Mouse (Mus musculus): ENCODE results near the gene Zp3r. TPM values are rescaled to one million over a fixed set of nuclear protein-coding genes. Genes with fewer than 3 reads are reported as not detected.
"Not testable (repeated sequence)": the region's sequence is repeated elsewhere in the genome, so short reads cannot be mapped to it uniquely, and the experiment has no call there.

Gene Zp3r
- polyA plus RNA-seq (2015; fragmentation: Nextera tagmentation; extraction: Ambion mirVana), result not detected in 2 replicates

GRCm38 (mm10) chr1:130629521-130629920 lies at the start of gene Zp3r:
Zp3r (minus strand) TSS chr1:130629621.
- WGBS, result 97% methylated on average over 2 of the region's 2 CpGs
- Histone ChIP-seq H3K36me3 (no peaks in the 10 kb centered on the region), H3K9me3 (no peaks in the 10 kb centered on the region; the same call in 1 of the 2 replicates), H3K4me1 (replicated peaks) (no peaks in the 10 kb centered on the region), H3K4me3 (replicated peaks) (no peak within 1 kb of the TSS), H3K9ac (replicated peaks) (no peak within 1 kb of the TSS), H3K27ac (no peak within 1 kb of the TSS), H3K4me2 (replicated peaks) (no peak within 1 kb of the TSS), H3K27me3 (no peaks in the 10 kb centered on the region)
- no peak for ATAC-seq

- Histone ChIP-seq H3K4me3 (replicated peaks) (no peak overlapping the region), H3K9ac (replicated peaks) (no peak overlapping the region), H3K36me3 (no peaks in the 10 kb centered on the region), H3K9me3 (no peaks in the 10 kb centered on the region), H3K27ac (no peak overlapping the region), H3K4me2 (replicated peaks) (no peak overlapping the region), H3K4me1 (replicated peaks) (no peaks in the 10 kb centered on the region), H3K27me3 (no peaks in the 10 kb centered on the region)
- no peak for ATAC-seq
- WGBS, result 91% methylated on average over 2 of the region's 2 CpGs
Observed at GRCm38 (mm10) chr1:130678551-130678950, 49.1 kb upstream of the Zp3r start.

GRCm38 (mm10) chr1:130663576-130663975 lies 34.2 kb upstream of the Zp3r start:
- not testable (repeated sequence) for ATAC-seq; H3K4me3 ChIP-seq (replicated peaks); H3K9me3 ChIP-seq; H3K9ac ChIP-seq (replicated peaks); H3K36me3 ChIP-seq; H3K27ac ChIP-seq; H3K4me2 ChIP-seq (replicated peaks); H3K27me3 ChIP-seq; H3K4me1 ChIP-seq (replicated peaks)
- 89% methylated on average over 5 of the region's 5 CpGs for WGBS

- ATAC-seq, result no peak
- no peak within 1 kb of the TSS for H3K4me3 ChIP-seq (replicated peaks)
- no peak within 1 kb of the TSS for H3K9ac ChIP-seq (replicated peaks)
- H3K27me3 ChIP-seq, result no peaks in the 10 kb centered on the region
- 92% methylated on average over 3 of the region's 3 CpGs for WGBS
- no peaks in the 10 kb centered on the region for H3K9me3 ChIP-seq
- no peak within 1 kb of the TSS for H3K27ac ChIP-seq
- no peaks in the 10 kb centered on the region for H3K4me1 ChIP-seq (replicated peaks)
- H3K4me2 ChIP-seq (replicated peaks), result no peak within 1 kb of the TSS
- H3K36me3 ChIP-seq, result no peaks in the 10 kb centered on the region
Observed at GRCm38 (mm10) chr1:130661454-130661853, 32.0 kb upstream of the Zp3r start, which contains the start of gene C4bp. C4bp (minus strand) TSS chr1:130661632.

GRCm38 (mm10) chr1:130659641-130660040 lies 30.2 kb upstream of the Zp3r start:
- H3K36me3 ChIP-seq; H3K27me3 ChIP-seq; H3K9me3 ChIP-seq; H3K4me2 ChIP-seq (replicated peaks); H3K27ac ChIP-seq; H3K4me3 ChIP-seq (replicated peaks); H3K4me1 ChIP-seq (replicated peaks); H3K9ac ChIP-seq (replicated peaks); ATAC-seq: not testable (repeated sequence)
- WGBS, result 57% methylated on average over 5 of the region's 5 CpGs

- Histone ChIP-seq H3K9me3 (no peaks in the 10 kb centered on the region), H3K4me3 (replicated peaks) (no peak overlapping the region), H3K36me3 (no peaks in the 10 kb centered on the region), H3K4me2 (replicated peaks) (no peak overlapping the region), H3K4me1 (replicated peaks) (0 out of 2 replicates have a peak, but pooled peaks cover 4% of the 10 kb centered on the region), H3K27me3 (no peaks in the 10 kb centered on the region), H3K27ac (no peak overlapping the region), H3K9ac (replicated peaks) (no peak overlapping the region)
- no peak for ATAC-seq
- 37% methylated on average over 4 of the region's 4 CpGs for WGBS
Observed at GRCm38 (mm10) chr1:130644103-130644502, 14.7 kb upstream of the Zp3r start.

- no peak for ATAC-seq
- Histone ChIP-seq H3K4me3 (replicated peaks) (no peak overlapping the region), H3K27me3 (no peaks in the 10 kb centered on the region), H3K36me3 (no peaks in the 10 kb centered on the region), H3K9ac (replicated peaks) (no peak overlapping the region), H3K4me1 (replicated peaks) (0 out of 2 replicates have a peak, but pooled peaks cover 4% of the 10 kb centered on the region), H3K9me3 (no peaks in the 10 kb centered on the region), H3K27ac (no peak overlapping the region), H3K4me2 (replicated peaks) (no peak overlapping the region)
Observed at GRCm38 (mm10) chr1:130640967-130641366, 11.5 kb upstream of the Zp3r start.

GRCm38 (mm10) chr1:130633761-130634410 lies 4.5 kb upstream of the Zp3r start:
- WGBS, result 36% methylated on average over 16 of the region's 16 CpGs
- ATAC-seq, result 0 out of 2 replicates have a peak, but pooled peaks have one; percentile 67
- no peaks in the 10 kb centered on the region for H3K36me3 ChIP-seq

GRCm38 (mm10) chr1:130633316-130633715 lies 3.9 kb upstream of the Zp3r start:
- no peak overlapping the region for H3K4me3 ChIP-seq (replicated peaks)
- no peaks in the 10 kb centered on the region for H3K9me3 ChIP-seq
- H3K27me3 ChIP-seq, result no peaks in the 10 kb centered on the region
- no peak overlapping the region for H3K9ac ChIP-seq (replicated peaks)
- no peaks in the 10 kb centered on the region for H3K4me1 ChIP-seq (replicated peaks)
- no peak overlapping the region for H3K4me2 ChIP-seq (replicated peaks)
- H3K27ac ChIP-seq, result no peak overlapping the region
- H3K36me3 ChIP-seq, result no peaks in the 10 kb centered on the region
- ATAC-seq, result no peak
- WGBS, result 85% methylated on average over 8 of the region's 8 CpGs

More at GRCm38 (mm10) chr1:130633761-130634410, 4.5 kb upstream of the Zp3r start:
- H3K9ac ChIP-seq (replicated peaks), result no peak overlapping the region
- H3K4me1 ChIP-seq (replicated peaks), result no peaks in the 10 kb centered on the region
- no peak overlapping the region for H3K27ac ChIP-seq
- H3K27me3 ChIP-seq, result no peaks in the 10 kb centered on the region
- no peak overlapping the region for H3K4me2 ChIP-seq (replicated peaks)
- H3K4me3 ChIP-seq (replicated peaks), result no peak overlapping the region
- no peaks in the 10 kb centered on the region for H3K9me3 ChIP-seq

GRCm38 (mm10) chr1:130596291-130596690 lies 33.1 kb downstream of the Zp3r start:
- 91% methylated on average over 2 of the region's 2 CpGs for WGBS
- Histone ChIP-seq H3K4me3 (replicated peaks) (no peak overlapping the region), H3K4me1 (replicated peaks) (no peaks in the 10 kb centered on the region), H3K9ac (replicated peaks) (no peak overlapping the region), H3K27ac (no peak overlapping the region), H3K4me2 (replicated peaks) (no peak overlapping the region), H3K36me3 (no peaks in the 10 kb centered on the region), H3K9me3 (no peaks in the 10 kb centered on the region), H3K27me3 (no peaks in the 10 kb centered on the region)
- ATAC-seq, result no peak

GRCm38 (mm10) chr1:130588659-130589058 lies 40.8 kb downstream of the Zp3r start:
- 82% methylated on average over 9 of the region's 9 CpGs for WGBS
- Histone ChIP-seq H3K36me3 (no peaks in the 10 kb centered on the region), H3K27ac (no peak overlapping the region), H3K4me1 (replicated peaks) (no peaks in the 10 kb centered on the region), H3K4me2 (replicated peaks) (no peak overlapping the region), H3K9me3 (no peaks in the 10 kb centered on the region), H3K4me3 (replicated peaks) (no peak overlapping the region), H3K9ac (replicated peaks) (no peak overlapping the region), H3K27me3 (no peaks in the 10 kb centered on the region)
- ATAC-seq, result no peak

GRCm38 (mm10) chr1:130576389-130576788 lies 53.0 kb downstream of the Zp3r start:
- ATAC-seq, result no peak
- no peaks in the 10 kb centered on the region for H3K36me3 ChIP-seq
- WGBS, result 66% methylated on average over 4 of the region's 4 CpGs

GRCm38 (mm10) chr1:130575962-130576361 lies 53.5 kb downstream of the Zp3r start:
- Histone ChIP-seq H3K4me3 (replicated peaks) (no peak overlapping the region), H3K9me3 (no peaks in the 10 kb centered on the region), H3K27ac (no peak overlapping the region), H3K27me3 (no peaks in the 10 kb centered on the region), H3K9ac (replicated peaks) (no peak overlapping the region), H3K4me1 (replicated peaks) (no peaks in the 10 kb centered on the region), H3K36me3 (no peaks in the 10 kb centered on the region), H3K4me2 (replicated peaks) (no peak overlapping the region)
- no peak for ATAC-seq

More at GRCm38 (mm10) chr1:130576389-130576788, 53.0 kb downstream of the Zp3r start:
- Histone ChIP-seq H3K4me1 (replicated peaks) (no peaks in the 10 kb centered on the region), H3K27me3 (no peaks in the 10 kb centered on the region), H3K9ac (replicated peaks) (no peak overlapping the region), H3K4me2 (replicated peaks) (no peak overlapping the region), H3K9me3 (no peaks in the 10 kb centered on the region), H3K27ac (no peak overlapping the region), H3K4me3 (replicated peaks) (no peak overlapping the region)

Data from midbrain, embryonic 13.5 days (tissue).